Comparison of ENCODE assay signal across 8 mouse cellular contexts in the genomic region with DNA sequence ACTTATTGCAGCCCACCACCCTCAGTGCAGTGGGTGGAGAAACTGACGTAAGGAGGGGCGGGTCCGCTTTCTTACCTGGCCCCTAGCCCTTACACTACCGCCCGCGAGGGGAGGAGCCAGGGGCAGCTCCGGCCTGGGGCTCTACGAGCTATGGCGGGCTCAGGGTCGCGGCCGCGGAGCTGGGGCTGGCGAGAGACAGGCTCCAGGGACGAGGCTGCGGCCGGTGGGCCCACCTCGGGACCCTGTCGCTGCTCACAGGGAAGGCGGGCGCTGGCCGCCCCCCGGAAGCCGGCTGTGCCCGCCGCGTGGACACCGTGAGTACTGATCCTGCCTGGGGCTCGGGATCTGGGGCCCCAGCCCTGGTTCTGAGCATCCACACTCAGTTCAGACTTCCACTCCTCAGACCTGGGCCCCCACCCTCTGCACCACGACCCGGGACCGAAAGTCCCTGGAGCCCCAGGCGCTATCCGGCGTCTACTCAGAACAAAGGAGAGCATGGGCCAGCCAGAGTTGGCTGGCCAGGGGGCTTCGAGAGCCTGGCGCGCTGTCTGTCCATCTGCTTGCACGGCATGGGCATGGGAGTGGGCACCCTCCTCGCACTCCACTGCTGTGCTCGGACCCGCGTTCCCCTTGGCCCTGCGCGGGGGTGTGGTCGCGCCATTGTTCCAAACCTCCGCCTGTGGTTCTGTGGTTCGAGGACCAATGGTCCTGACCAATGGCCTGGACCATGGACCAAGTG. TPM values are rescaled to one million over a fixed set of nuclear protein-coding genes. Genes with fewer than 3 reads are reported as not detected.
DNase-seq lines count a peak whose midpoint lies in the region; ATAC-seq lines count a peak whose summit lies in the region.

No protein-coding gene starts in this region.

- H3K4me3 ChIP-seq in embryonic facial prominence, embryonic 15.5 days (replicated peaks), result peak overlapping the region; percentile 66
- peak overlapping the region; percentile 84 for H3K4me3 ChIP-seq in hindbrain, embryonic 11.5 days (ENCODE audit: low read depth, low read length)
- peak overlapping the region; percentile 80 for H3K4me3 ChIP-seq in liver, embryonic 12.5 days

- ATAC-seq in frontal cortex, adult (ENCODE audit: low TSS enrichment), result peak; percentile 31; the same call in 1 of the 2 replicates
- ATAC-seq in embryonic facial prominence, embryonic 15.5 days (ENCODE audit: insufficient number of reproducible peaks, low FRiP score, low TSS enrichment, low read depth), result peak; percentile 78
- ATAC-seq in hindbrain, embryonic 11.5 days (ENCODE audit: low FRiP score), result peak; percentile 88
- peak; percentile 80 for ATAC-seq in liver, embryonic 12.5 days

- peak overlapping the region; percentile 79 for H3K4me2 ChIP-seq in embryonic facial prominence, embryonic 15.5 days (replicated peaks)
- peak overlapping the region; percentile 46 for H3K4me2 ChIP-seq in hindbrain, embryonic 11.5 days (replicated peaks; ENCODE audit: low read depth, low read length)
- H3K4me2 ChIP-seq in liver, embryonic 12.5 days, result peak overlapping the region; percentile 87

- H3K9ac ChIP-seq in embryonic facial prominence, embryonic 15.5 days, result peak overlapping the region; percentile 85
- H3K9ac ChIP-seq in hindbrain, embryonic 11.5 days (ENCODE audit: low read depth, low read length), result peak overlapping the region; percentile 99
- peak overlapping the region; percentile 90 for H3K9ac ChIP-seq in liver, embryonic 12.5 days

- DNase-seq in frontal cortex, adult 2 months (ENCODE audit: extremely low spot score in 1 of 2, low spot score in 1 of 2), result no peak
- DNase-seq in Muller cell, postnatal 12 days (ENCODE audit: inconsistent ontology term), result peak; percentile 53
- DNase-seq in hindbrain, embryonic 11.5 days (ENCODE audit: low spot score), result peak; percentile 80
- DNase-seq in naive thymus-derived CD4-positive, alpha-beta T cell, adult 2 months (ENCODE audit: low read depth), result peak; percentile 63
- no peak for DNase-seq in right cerebral cortex, adult 18-20 months

- peaks cover 23% of the 10 kb centered on the region for H3K36me3 ChIP-seq in embryonic facial prominence, embryonic 15.5 days
- H3K36me3 ChIP-seq in hindbrain, embryonic 11.5 days (ENCODE audit: control insufficient read depth, insufficient read depth, low read length), result peaks cover 2% of the 10 kb centered on the region; the same call in 1 of the 2 replicates
- H3K36me3 ChIP-seq in liver, embryonic 12.5 days, result peaks cover 33% of the 10 kb centered on the region

- H3K9me3 ChIP-seq in embryonic facial prominence, embryonic 15.5 days (replicated peaks), result no peaks in the 10 kb centered on the region
- H3K9me3 ChIP-seq in hindbrain, embryonic 11.5 days (ENCODE audit: control insufficient read depth, low read length), result no peaks in the 10 kb centered on the region
- no peaks in the 10 kb centered on the region for H3K9me3 ChIP-seq in liver, embryonic 12.5 days (replicated peaks)

- H3K27me3 ChIP-seq in embryonic facial prominence, embryonic 15.5 days, result no peaks in the 10 kb centered on the region
- no peaks in the 10 kb centered on the region for H3K27me3 ChIP-seq in hindbrain, embryonic 11.5 days (ENCODE audit: control insufficient read depth, insufficient read depth, low read length)
- no peaks in the 10 kb centered on the region for H3K27me3 ChIP-seq in liver, embryonic 12.5 days (replicated peaks)

- H3K27ac ChIP-seq in embryonic facial prominence, embryonic 15.5 days (replicated peaks), result peak overlapping the region; percentile 58
- peak overlapping the region; percentile 62 for H3K27ac ChIP-seq in hindbrain, embryonic 11.5 days (ENCODE audit: low read depth, low read length)
- H3K27ac ChIP-seq in liver, embryonic 12.5 days, result peak overlapping the region; percentile 64

- peaks cover 15% of the 10 kb centered on the region for H3K4me1 ChIP-seq in embryonic facial prominence, embryonic 15.5 days
- H3K4me1 ChIP-seq in hindbrain, embryonic 11.5 days (replicated peaks; ENCODE audit: control insufficient read depth, insufficient read depth, low read length), result 0 out of 2 replicates have a peak, but pooled peaks cover 2% of the 10 kb centered on the region
- peaks cover 31% of the 10 kb centered on the region for H3K4me1 ChIP-seq in liver, embryonic 12.5 days

- WGBS in embryonic facial prominence, embryonic 15.5 days, result 1% methylated on average over 47 of the region's 49 CpGs
- WGBS in hindbrain, embryonic 11.5 days, result under 1% methylated on average over 48 of the region's 49 CpGs
- 4% methylated on average over 49 of the region's 49 CpGs for WGBS in liver, embryonic 12.5 days (ENCODE audit: insufficient replicate concordance)

RNA-seq across cellular contexts. Expression of a gene that starts 23.8 kb away (rescaled TPM):
- 331 and 332 TPM in 2 replicates for polyA plus RNA-seq in frontal cortex, adult 2 months (2012; rRNA removed)
- 186 and 190 TPM in 2 replicates for polyA plus RNA-seq in embryonic facial prominence, embryonic 15.5 days (2015; fragmentation: Nextera tagmentation; extraction: Ambion mirVana)
- 161 and 167 TPM in 2 replicates for polyA plus RNA-seq in hindbrain, embryonic 11.5 days (2014; fragmentation: Nextera tagmentation; extraction: Ambion mirVana)
- 164 and 166 TPM in 2 replicates for polyA plus RNA-seq in liver, embryonic 12.5 days (2016; fragmentation: Nextera tagmentation; extraction: Ambion mirVana)

RNA-seq across cellular contexts. Expression of a gene that starts 24.0 kb away (rescaled TPM):
- polyA plus RNA-seq in frontal cortex, adult 2 months (2012; rRNA removed), result 3.5 and 4.8 TPM in 2 replicates
- 8.2 and 8.3 TPM in 2 replicates for polyA plus RNA-seq in embryonic facial prominence, embryonic 15.5 days (2015; fragmentation: Nextera tagmentation; extraction: Ambion mirVana)
- 10.8 and 12.6 TPM in 2 replicates for polyA plus RNA-seq in hindbrain, embryonic 11.5 days (2014; fragmentation: Nextera tagmentation; extraction: Ambion mirVana)
- polyA plus RNA-seq in liver, embryonic 12.5 days (2016; fragmentation: Nextera tagmentation; extraction: Ambion mirVana), result 4.0 and 5.0 TPM in 2 replicates

RNA-seq across cellular contexts. Expression of a gene that starts 35.9 kb away (rescaled TPM):
- polyA plus RNA-seq in frontal cortex, adult 2 months (2012; rRNA removed), result 28.9 and 38.8 TPM in 2 replicates
- 29.1 and 34.4 TPM in 2 replicates for polyA plus RNA-seq in embryonic facial prominence, embryonic 15.5 days (2015; fragmentation: Nextera tagmentation; extraction: Ambion mirVana)
- polyA plus RNA-seq in hindbrain, embryonic 11.5 days (2014; fragmentation: Nextera tagmentation; extraction: Ambion mirVana), result 4.3 TPM in 2 replicates
- 7.4 and 10.9 TPM in 2 replicates for polyA plus RNA-seq in liver, embryonic 12.5 days (2016; fragmentation: Nextera tagmentation; extraction: Ambion mirVana)

Comparison
In these comparisons a context has a peak if more than half of its experiments do, and no peak if none do; other contexts are left out.
1. ATAC-seq: peak in every context shown above with its lines; median percentile 88 in hindbrain, embryonic 11.5 days; 80 in liver, embryonic 12.5 days; 78 in embryonic facial prominence, embryonic 15.5 days; 31 in frontal cortex, adult.
2. DNase-seq: peak in Muller cell, postnatal 12 days (single experiment), hindbrain, embryonic 11.5 days (single experiment) and naive thymus-derived CD4-positive, alpha-beta T cell, adult 2 months (single experiment); none in frontal cortex, adult 2 months (0 of 2) and right cerebral cortex, adult 18-20 months (single experiment).
3. Peak in every context shown above with its lines, with median percentiles within 50 percentile points of each other: H3K27ac ChIP-seq, H3K4me2 ChIP-seq, H3K4me3 ChIP-seq and H3K9ac ChIP-seq.